Mouse (Mus musculus) cerebellum, adult 8-10 months (tissue): ENCODE measurements around the gene Amy2a5.
"Not testable (repeated sequence)": the region's sequence is repeated elsewhere in the genome, so short reads cannot be mapped to it uniquely, and the experiment has no call there.

Experiments
- DNase-seq: peaks from one replicate; pipeline ENCODE4 v3.0.0; 2022

The Amy2a5 gene

DNA sequence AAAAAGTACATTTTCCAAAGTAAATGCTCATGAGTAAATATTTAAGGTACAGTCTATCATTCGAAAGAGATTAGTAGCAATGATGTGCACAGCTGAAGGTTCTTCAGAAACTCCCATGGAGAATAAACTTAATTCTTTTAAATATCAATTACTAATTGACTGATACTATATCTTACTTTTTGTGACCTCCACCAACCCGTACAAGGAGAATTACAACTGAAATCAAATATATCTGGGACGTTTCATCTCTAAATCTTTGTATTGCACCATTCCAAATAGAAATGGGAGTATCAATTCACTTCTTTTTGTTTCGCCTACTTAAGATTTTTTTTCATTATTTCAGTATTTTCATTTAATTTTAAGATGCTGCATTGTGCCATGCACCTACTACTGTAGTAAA is at the start of gene Amy2a5:
Gene Amy2a5 (minus strand): TSS at position 101 of the 400 bp plus-strand sequence.
- DNase-seq: not testable (repeated sequence)

DNA sequence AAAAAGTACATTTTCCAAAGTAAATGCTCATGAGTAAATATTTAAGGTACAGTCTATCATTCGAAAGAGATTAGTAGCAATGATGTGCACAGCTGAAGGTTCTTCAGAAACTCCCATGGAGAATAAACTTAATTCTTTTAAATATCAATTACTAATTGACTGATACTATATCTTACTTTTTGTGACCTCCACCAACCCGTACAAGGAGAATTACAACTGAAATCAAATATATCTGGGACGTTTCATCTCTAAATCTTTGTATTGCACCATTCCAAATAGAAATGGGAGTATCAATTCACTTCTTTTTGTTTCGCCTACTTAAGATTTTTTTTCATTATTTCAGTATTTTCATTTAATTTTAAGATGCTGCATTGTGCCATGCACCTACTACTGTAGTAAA is 32.7 kb upstream of the Amy2a5 start, which contains the start of gene Amy2a4:
Gene Amy2a4 (minus strand): TSS at position 101 of the 400 bp plus-strand sequence.
- DNase-seq: not testable (repeated sequence)

DNA sequence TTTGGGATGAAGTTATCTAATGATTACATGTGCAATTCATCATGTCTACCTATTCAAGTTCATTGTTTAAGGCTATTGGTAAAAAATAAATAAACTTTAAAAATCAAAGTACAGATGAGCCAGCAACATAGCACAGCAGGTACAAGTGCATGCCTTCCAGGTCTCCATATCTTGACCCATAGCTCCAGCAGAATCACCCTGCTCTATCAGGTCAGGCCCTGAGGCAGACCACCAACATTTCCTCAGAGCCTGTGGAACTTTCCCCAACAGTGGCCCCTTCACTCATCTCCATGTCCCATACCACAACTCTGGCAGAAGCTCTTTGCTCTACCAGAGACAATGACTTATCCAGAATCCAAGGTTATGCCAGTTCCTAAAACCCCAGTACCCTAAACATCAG is 21.6 kb upstream of the Amy2a5 start:
- not testable (repeated sequence) for DNase-seq

DNA sequence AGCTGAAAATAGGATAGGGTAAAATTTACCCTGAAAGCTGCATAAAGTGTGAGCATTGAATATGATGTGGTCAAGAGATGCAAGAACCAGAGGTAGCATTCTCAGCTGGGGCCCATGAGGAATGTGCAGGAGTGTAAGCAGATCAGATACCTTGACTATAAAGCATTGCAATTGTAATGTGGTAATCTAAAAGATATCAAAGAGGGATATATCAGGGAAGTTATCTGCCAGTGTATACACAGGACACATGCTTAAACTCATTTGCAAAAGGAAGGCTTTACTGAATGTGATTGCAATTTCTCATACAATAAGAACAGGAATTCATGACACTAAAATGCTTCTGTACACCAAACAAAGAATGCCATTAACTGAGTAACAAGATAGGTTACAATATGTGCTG is 20.9 kb upstream of the Amy2a5 start:
- not testable (repeated sequence) for DNase-seq

DNA sequence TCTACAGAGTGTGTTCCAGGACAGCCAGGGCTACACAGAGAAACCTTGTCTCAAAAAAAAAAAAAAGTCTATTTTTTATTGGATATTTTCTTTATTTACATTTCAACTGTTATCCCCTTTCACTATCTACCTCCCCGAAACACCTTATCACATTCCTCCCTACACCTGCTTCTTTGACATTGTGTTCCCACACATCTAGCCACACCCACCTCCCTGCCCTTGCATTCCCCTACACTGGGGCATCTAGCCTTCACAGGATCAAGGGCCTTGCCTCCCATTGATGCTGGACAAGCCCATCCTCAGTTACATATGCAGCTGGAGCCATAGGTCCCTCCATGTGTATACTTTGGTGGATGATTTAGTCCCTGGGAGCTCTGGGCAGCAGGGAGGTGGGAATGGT is 31.5 kb downstream of the Amy2a5 start:
- DNase-seq: no peak
